Mouse (Mus musculus) monocyte, adult 2 months (primary cell): ENCODE results near the gene Bub1.

ENCODE experiments used
- DNase-seq, 2 experiments: peaks; one replicate each; pipeline ENCODE4 v3.0.0; 2022; ENCODE audit warnings: low spot score in 2 of 2, low read depth in 1 of 2

The Bub1 gene

GRCm38 (mm10) chr2:127775013-127775412, 56.7 kb downstream of the Bub1 start:
- DNase-seq: no peak

GRCm38 (mm10) chr2:127774578-127774941, 57.1 kb downstream of the Bub1 start:
- no peak for DNase-seq

DNA sequence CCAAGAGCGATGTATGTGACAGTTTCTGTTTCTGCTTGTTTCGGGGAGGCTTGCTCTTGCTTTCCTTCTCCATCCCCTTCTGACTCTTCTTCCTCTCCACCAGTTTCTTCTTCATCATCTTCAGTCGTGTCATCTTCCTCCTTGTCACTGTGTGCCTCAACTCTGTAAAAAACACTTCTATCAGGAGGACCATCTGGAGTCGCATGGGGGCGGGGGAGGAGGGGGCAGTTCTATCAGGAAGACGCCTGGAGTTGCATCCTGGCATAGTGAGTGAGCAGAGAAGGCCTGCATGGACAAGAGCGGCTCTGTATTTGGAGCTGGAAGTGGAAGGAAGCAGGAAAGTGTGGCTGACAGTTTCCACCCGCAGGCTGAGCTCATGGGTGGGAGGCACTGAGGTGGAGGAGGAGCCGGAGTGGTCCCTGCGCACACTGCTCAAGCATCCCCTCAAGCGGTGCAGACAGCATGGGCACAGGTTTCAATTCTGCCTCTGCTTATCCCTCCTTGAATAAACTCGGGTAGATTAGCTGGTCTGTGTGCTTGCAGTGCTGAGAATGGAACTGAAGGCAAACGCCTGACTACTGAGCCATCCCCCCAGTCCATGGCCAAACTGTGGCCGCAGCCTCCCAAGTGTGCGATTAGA, 57.6 kb downstream of the Bub1 start:
- no peak for DNase-seq

DNA sequence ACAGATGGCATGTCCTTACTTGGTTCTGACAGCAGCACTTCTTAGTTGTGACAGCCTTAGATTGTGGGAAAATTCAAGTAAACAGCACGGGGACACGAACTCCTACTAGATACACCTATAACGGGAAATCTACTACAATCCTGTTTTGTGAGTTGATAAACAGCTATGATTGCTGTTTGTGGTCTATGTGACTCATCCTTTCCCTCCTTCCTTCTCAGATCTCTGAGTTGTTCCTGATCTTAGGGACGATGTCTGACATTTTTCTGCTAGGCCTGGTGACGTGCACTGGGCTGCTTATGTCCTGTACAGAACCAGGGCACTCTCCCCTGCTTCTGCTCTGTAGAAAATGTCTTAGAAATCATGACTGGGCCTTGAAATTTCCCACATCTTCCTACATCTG, 70.1 kb downstream of the Bub1 start:
- DNase-seq: no peak

DNA sequence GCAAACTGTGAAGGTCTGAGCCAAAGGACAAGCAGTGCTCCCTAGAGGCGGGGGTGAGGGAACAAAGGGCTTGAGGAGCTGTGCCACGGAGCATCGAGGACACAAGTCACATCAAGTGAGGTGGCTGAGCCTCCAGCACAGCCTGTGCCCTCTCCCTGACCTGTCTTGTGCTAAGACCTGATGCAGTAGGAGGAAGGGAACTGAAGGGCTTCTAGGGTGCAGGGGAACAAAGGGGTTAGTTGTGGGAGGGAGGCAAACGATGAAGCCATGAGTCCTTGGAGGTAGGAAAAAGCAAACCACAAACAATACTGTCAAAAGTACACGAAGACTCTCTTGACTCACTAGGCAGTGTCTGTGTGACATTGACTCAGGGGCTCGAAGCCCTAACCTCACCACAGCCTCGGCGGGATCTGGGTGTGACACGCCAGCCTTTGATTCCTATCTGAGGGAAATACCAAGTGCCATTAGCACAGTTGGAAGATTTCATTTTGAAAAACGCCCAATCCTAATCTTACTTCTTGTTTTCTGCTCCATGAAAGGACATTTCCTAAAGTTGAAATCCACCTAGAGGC, 71.2 kb downstream of the Bub1 start:
- no peak for DNase-seq

DNA sequence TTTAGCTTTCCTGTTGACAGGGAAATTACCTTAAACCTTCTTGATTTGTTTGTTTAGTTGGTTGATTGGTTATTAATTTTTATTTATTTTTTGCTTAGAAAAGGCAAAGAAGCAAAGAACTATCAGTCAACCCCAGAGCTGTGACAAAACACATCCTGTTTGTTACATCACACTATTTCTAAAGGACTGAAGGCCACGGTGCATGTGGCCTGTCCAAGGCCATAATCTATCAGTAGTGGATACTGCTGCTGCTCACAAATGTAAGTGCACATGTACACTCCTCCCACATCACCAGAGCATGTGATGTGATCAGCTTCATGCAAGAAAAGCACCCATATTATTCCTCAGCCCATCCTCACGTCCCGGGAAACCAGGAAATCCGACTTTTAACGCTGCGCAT, 71.7 kb downstream of the Bub1 start:
- no peak for DNase-seq

DNA sequence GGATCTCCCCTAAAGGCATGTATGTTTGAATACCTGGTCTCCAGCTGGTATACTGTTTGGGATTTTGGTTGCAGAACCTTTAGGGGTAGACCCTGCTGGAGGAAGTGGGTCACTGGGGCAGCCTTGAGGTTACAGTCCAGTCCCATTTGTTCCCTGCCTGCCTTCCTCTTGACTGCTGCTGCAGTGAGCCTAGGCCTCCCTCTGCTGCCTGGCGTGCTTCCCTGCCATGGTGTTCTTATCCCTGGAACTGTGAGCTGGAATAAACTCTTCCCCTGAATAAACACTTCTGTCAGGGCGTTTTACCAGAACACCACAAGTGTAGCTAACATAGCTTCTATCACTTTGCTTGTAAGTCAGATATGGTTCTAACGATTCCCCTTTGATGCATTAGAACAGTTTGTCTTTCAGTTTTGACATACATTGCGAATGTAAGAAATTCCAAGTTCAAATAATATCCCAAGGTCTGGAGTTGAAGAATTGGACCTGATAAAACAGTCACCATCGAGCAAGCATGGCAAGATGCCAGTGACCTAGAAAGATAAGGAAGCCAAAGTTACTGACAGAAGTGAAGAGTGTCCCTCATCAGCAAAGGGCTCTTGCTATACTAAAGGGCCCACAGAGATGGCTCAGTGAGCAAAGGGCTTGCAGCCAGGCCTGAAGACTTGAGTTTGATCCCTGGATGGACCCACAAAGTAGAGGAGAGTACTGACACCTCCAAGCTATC, 72.3 kb downstream of the Bub1 start:
- no peak for DNase-seq

DNA sequence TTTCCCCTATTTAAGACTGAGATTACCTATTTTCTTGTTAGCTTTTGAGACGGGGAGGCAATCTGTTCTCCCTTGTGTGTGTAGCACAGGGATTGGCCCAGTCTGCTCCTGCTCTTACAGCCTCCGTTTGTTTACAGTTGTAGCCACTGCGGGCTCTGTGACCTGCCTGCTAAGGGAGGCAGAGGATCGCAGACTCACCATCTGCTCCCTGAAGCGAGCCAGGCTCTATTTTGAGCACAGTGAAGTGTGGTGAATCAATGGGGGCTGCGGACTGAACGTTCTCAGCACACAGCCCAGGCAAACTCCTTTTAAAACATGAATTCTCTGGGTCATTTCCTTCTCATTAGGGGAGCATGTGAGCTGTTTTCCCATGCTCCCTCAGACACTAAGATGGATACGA, 74.5 kb downstream of the Bub1 start:
- DNase-seq: no peak

GRCm38 (mm10) chr2:127754113-127754512, 77.6 kb downstream of the Bub1 start:
- no peak for DNase-seq

- no peak for DNase-seq
Observed at GRCm38 (mm10) chr2:127751849-127752610, 79.6 kb downstream of the Bub1 start.
